Comparison of ENCODE assay signal across 23 mouse cellular contexts in the genomic region with DNA sequence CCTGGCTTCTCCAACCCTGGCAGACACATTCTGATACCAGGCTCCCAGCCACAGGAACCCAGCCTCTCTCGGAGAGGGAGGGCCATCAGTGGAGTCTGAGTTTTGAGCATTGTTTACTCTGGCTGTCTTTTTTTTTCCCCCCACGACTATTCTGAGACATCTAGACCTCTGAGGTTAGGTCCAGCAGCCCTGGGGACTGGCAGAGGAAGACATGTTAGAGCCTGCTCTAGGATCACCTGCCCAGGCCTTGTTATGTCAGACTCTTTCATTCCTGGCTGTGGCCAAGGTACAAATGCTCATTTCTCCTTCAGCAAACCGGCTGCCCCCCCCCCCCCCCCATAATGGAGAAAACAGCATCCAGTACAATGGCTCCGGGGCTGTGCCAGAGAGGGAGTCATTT.
DNase-seq lines count a peak whose midpoint lies in the region; ATAC-seq lines count a peak whose summit lies in the region.
"Had no signal": no experiment of that assay in that cellular context is flagged by ENCODE, and none has a peak within 500 bp of the region (broad histone marks: within the 10 kb centered on the region; RNA-seq: fewer than 3 reads in every experiment).

No protein-coding gene starts in this region.

- ATAC-seq in forebrain, embryonic 16.5 days, result no peak
- ATAC-seq: activated CD4-positive, CD25-positive, alpha-beta regulatory T cell, adult 4 months; CD4-positive, CD25-positive, alpha-beta regulatory T cell, adult 4 months; Patski had no signal

- 41% methylated on average over 4 of the region's 4 CpGs for WGBS in forebrain, embryonic 16.5 days

- H3K36me3 ChIP-seq in forebrain, embryonic 16.5 days (ENCODE audit: control insufficient read depth, insufficient read depth), result no peaks in the 10 kb centered on the region
- H3K36me3 ChIP-seq: G1E had no signal

- DNase-seq in embryo, embryonic 11 days, result peak; percentile 2
- no peak for DNase-seq in embryo, embryonic 10 days (ENCODE audit: low spot score)
- DNase-seq in Muller cell, postnatal 12 days (ENCODE audit: inconsistent ontology term), result peak; percentile 10
- peak; percentile 76 for DNase-seq in fat pad, adult 2 months (ENCODE audit: extremely low read depth, low read depth, low spot score)
- DNase-seq in gonadal fat pad, adult 2 months (ENCODE audit: low read depth), result peak; percentile 76
- no peak for DNase-seq in thymus, postnatal 25 days
- no peak for DNase-seq in right cerebral cortex, postnatal 4 days
- DNase-seq: adrenal gland, adult 2 months; adrenal gland, adult 8-10 months; adrenal gland, postnatal 10 days; adrenal gland, postnatal 14 days; adrenal gland, postnatal 25 days; adrenal gland, postnatal 36 days; B cell, adult 2 months; cerebellum, adult 11 months; cerebellum, adult 11-12 months; cerebellum, adult 18-20 months had no signal

- H3K4me2 ChIP-seq in forebrain, embryonic 16.5 days (ENCODE audit: low read length), result no peak overlapping the region

- no peak overlapping the region for H3K27ac ChIP-seq in forebrain, embryonic 16.5 days (ENCODE audit: low read length)

- H3K27me3 ChIP-seq in forebrain, embryonic 16.5 days (replicated peaks; ENCODE audit: control insufficient read depth, insufficient read depth, low read length), result no peaks in the 10 kb centered on the region
- H3K27me3 ChIP-seq: CH12.LX, Patski had no signal

- no peak overlapping the region for H3K9ac ChIP-seq in forebrain, embryonic 16.5 days (replicated peaks; ENCODE audit: low read depth, low read length)

- 0 out of 2 replicates have a peak, but pooled peaks cover 2% of the 10 kb centered on the region for H3K4me1 ChIP-seq in forebrain, embryonic 16.5 days (replicated peaks; ENCODE audit: control insufficient read depth, insufficient read depth, low read length)

- H3K9me3 ChIP-seq in forebrain, embryonic 16.5 days (ENCODE audit: control insufficient read depth, low read length), result no peaks in the 10 kb centered on the region

- H3K4me3 ChIP-seq in forebrain, embryonic 16.5 days (replicated peaks; ENCODE audit: low read length), result no peak overlapping the region

Comparison
In these comparisons a context has a peak if more than half of its experiments do, and no peak if none do; other contexts are left out.
1. DNase-seq: peak in embryo, embryonic 11 days (single experiment), Muller cell, postnatal 12 days (single experiment), fat pad, adult 2 months (single experiment) and gonadal fat pad, adult 2 months (single experiment); none in embryo, embryonic 10 days (single experiment), thymus, postnatal 25 days (single experiment) and right cerebral cortex, postnatal 4 days (single experiment).